Mouse (Mus musculus): ENCODE measurements around the gene Dusp10.

The Dusp10 gene

GRCm38 (mm10) chr1:184107448-184107847 is 94.3 kb downstream of the Dusp10 start:
- DNase-seq: no peak

GRCm38 (mm10) chr1:184108254-184108653 is 95.2 kb downstream of the Dusp10 start:
- no peak for DNase-seq

- no peak for DNase-seq
Measured at GRCm38 (mm10) chr1:184117586-184117985, 104.5 kb downstream of the Dusp10 start.

GRCm38 (mm10) chr1:184117991-184118390 is 104.9 kb downstream of the Dusp10 start:
- no peak for DNase-seq

GRCm38 (mm10) chr1:184118586-184118985 is 105.5 kb downstream of the Dusp10 start:
- no peak for DNase-seq

Data from cerebellum, adult 11 months (tissue).